Mouse (Mus musculus) layer of hippocampus, adult 11-12 months (tissue): Measurements from ENCODE around the gene Dhrs7b.
"Not testable (repeated sequence)": the region's sequence is repeated elsewhere in the genome, so short reads cannot be mapped to it uniquely, and the experiment has no call there.

Experiments
- DNase-seq: peaks from one replicate; pipeline ENCODE4 v3.0.0; 2022; ENCODE audit warnings: low spot score

Dhrs7b gene

GRCm38 (mm10) chr11:60830433-60831052 is at the start of gene Dhrs7b:
Dhrs7b (plus strand) TSS chr11:60830631.
- peak; percentile 91 for DNase-seq

- DNase-seq: no peak
Measured at GRCm38 (mm10) chr11:60784179-60784922, 46.1 kb upstream of the Dhrs7b start.

- no peak for DNase-seq
Measured at GRCm38 (mm10) chr11:60787595-60787994, 42.8 kb upstream of the Dhrs7b start.

- DNase-seq: no peak
Measured at GRCm38 (mm10) chr11:60790472-60790871, 40.0 kb upstream of the Dhrs7b start.

- DNase-seq: no peak
Measured at GRCm38 (mm10) chr11:60796342-60796741, 34.1 kb upstream of the Dhrs7b start.

DNA sequence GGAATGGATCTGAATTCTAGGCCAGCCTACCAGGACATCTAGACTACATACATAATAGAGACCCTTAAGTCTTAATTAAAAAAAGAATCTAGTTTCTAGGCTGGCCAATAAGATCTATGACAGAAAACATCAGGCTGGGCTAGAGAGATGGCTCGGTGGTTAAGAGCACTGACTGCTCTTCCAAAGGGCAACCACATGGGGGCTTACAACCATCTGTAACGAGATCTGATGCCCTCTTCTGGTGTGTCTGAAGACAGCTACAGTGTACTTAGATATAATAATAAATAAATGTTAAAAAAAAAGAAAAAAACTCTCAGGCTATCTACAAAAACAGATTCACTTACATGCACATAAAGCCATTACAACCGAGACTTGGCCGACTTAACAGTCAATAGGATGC is 30.5 kb upstream of the Dhrs7b start:
- DNase-seq: no peak

GRCm38 (mm10) chr11:60800892-60801291 is 29.5 kb upstream of the Dhrs7b start:
- DNase-seq: no peak

GRCm38 (mm10) chr11:60808286-60809070 is 22.0 kb upstream of the Dhrs7b start:
- peak; percentile 70 for DNase-seq

GRCm38 (mm10) chr11:60809546-60809945 is 20.9 kb upstream of the Dhrs7b start:
- no peak for DNase-seq

- DNase-seq: no peak
Measured at GRCm38 (mm10) chr11:60810046-60810965, 20.1 kb upstream of the Dhrs7b start.

GRCm38 (mm10) chr11:60811054-60811460 is 19.4 kb upstream of the Dhrs7b start:
- peak; percentile 92 for DNase-seq

DNA sequence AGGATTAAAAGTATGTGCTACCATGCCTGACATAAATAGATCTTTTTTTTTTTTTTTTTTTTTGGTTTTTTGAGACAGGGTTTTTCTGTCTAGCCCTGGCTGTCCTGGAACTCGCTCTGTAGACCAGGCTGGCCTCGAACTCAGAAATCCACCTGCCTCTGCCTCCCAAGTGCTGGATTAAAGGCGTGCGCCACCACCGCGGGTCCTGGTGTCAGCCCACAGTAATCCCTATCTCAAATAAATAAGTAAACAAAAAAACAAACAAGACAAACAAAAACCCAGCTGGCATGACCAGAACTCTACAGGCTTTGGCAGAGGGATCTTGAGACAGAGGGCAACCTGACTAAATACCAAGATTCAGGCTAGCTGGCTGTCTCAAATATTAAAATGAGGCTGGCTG is 18.8 kb upstream of the Dhrs7b start, which contains the start of gene Shmt1:
Gene Shmt1 (minus strand): TSS at position 101 of the 400 bp plus-strand sequence.
- not testable (repeated sequence) for DNase-seq

DNA sequence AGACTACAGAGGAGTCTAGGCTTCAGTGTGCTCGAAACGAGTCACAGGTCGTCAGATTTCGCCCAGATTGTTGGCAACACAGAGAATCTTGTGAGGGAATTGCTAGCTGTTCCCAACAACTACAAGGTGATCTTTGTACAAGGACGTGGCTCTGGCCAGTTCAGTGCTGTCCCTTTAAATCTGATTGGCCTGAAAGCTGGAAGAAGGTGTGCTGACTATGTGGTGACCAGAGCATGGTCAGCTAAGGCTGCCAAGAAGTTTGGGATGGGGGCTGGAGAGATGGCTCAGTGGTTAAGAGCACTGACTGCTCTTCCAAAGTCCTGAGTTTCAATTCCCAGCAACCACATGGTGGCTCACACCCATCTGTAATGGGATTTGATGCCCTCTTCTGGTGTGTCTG is 14.0 kb upstream of the Dhrs7b start:
- DNase-seq: no peak

GRCm38 (mm10) chr11:60823771-60824170 is 6.7 kb upstream of the Dhrs7b start:
- DNase-seq: no peak

DNA sequence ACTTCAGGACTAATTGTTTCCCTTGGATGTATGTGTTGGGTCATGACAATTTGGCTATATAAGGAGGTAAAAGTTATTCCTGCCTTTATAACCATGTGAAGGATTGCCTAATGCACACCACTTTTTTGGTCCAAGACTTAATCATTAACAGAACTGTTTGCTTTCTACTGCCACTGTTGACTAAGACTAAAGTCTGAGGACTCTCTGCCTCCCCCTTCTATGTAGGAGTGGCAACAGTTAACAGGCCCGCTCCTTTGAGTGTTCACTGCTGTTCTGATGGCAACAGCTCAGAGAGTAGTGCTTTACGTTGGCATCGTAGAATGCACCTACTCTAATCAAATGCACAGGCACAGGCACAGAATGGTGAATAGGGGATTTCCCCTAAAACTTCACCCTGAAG is 5.2 kb upstream of the Dhrs7b start:
- no peak for DNase-seq

DNA sequence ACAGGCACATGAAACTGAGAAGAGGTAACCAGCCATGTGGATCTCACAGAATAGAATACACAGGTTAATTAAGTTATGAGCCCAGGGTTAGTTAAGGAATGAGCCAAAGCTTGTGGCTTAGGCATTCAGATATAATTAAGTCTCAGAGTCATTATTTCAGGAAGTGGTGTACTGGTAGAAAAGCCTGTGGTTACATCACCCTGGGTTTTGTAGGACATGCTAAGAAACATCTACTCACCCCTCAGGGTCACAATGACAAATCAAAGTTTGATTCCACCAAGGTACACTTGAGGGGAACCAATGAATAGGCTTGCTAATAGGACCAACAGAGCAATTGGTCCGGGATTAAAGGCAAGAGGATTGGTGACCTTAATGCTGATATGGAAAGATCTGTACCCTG is 3.7 kb upstream of the Dhrs7b start:
- DNase-seq: no peak

DNA sequence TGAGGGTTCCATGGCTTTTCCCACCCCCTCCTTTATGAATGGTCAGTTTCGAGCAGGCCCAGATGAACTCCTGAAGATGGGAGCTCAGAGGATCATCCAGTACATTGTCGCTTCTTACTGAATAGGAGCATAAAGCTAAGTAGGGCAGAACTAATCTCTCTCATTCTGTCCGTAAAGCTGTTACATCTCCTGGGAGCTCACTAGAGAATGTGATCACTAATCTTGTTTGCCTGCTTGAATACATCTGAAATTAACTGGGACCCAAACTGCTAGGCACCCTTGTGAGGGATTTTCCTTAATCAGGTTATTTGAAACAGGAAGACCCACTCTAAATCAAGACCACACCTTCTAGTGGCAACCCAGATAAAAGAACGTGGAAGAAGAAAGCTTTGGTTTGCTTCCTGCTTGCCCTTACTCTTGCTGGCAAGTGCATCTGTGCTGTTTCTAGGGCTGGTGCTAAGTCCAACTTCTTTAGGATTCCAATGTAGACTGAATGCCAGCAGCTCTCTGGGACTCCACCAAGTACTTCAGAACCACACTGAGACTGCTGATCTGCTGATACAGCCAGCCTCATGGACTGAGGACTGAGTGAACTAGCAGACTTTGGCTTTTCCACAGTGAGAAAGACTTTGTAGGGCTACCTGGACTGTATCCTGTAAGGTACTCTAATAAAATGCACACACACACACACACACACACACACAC is 3.0 kb upstream of the Dhrs7b start:
- no peak for DNase-seq

GRCm38 (mm10) chr11:60828903-60829302 is 1.5 kb upstream of the Dhrs7b start:
- DNase-seq: no peak

DNA sequence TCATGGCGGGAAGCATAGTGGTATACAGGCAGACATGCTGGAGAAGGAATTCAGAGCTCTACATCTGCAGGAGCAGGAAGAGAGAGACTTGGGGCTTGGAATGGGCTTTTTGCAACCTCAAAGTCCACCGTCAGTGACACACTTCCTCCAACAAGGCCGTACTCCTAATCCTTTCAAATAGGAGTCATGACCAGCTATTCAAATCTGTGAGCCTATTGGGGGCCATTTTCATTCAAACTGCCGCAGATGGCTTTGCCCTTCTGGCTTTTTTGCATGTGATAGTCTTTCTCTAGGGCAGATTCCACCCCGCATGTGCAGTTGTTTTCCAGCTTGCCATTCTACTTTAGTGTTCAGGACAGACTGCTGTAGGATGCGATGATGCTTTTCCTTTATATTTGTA is 6.5 kb downstream of the Dhrs7b start:
- no peak for DNase-seq

GRCm38 (mm10) chr11:60837644-60838406 is 7.4 kb downstream of the Dhrs7b start:
- no peak for DNase-seq
